Mouse (Mus musculus): ENCODE results near the gene Hectd3.

Gene Hectd3

GRCm38 (mm10) chr4:116995131-116995797, at the start of gene Hectd3:
Gene Hectd3 (plus strand): TSS chr4:116995317.
- peak; percentile 68 to 85 for DNase-seq (ENCODE audit: low spot score in 2 of 2)

- no peak for DNase-seq (ENCODE audit: low spot score in 2 of 2)
Observed at GRCm38 (mm10) chr4:116951642-116952041, 43.5 kb upstream of the Hectd3 start.

- DNase-seq (ENCODE audit: low spot score in 2 of 2), result no peak
Observed at GRCm38 (mm10) chr4:116954951-116955350, 40.2 kb upstream of the Hectd3 start.

- DNase-seq (ENCODE audit: low spot score in 2 of 2), result no peak
Observed at GRCm38 (mm10) chr4:116976503-116976902, 18.6 kb upstream of the Hectd3 start.

GRCm38 (mm10) chr4:116985681-116986080, 9.4 kb upstream of the Hectd3 start:
- no peak for DNase-seq (ENCODE audit: low spot score in 2 of 2)

GRCm38 (mm10) chr4:116986400-116987121, 8.6 kb upstream of the Hectd3 start:
- peak; percentile 72 to 83 for DNase-seq (ENCODE audit: low spot score in 2 of 2)

GRCm38 (mm10) chr4:116987122-116987456, 8.0 kb upstream of the Hectd3 start:
- DNase-seq (ENCODE audit: low spot score in 2 of 2), result no peak

- DNase-seq (ENCODE audit: low spot score in 2 of 2), result no peak
Observed at GRCm38 (mm10) chr4:116989731-116990130, 5.4 kb upstream of the Hectd3 start.

- peak; percentile 83 to 93 for DNase-seq (ENCODE audit: low spot score in 2 of 2)
Observed at GRCm38 (mm10) chr4:116991366-116991765, 3.8 kb upstream of the Hectd3 start.

GRCm38 (mm10) chr4:116993672-116994621, 1.2 kb upstream of the Hectd3 start, which contains the start of gene Urod:
Gene Urod (minus strand): TSS chr4:116994413.
- DNase-seq (ENCODE audit: low spot score in 2 of 2), result peak; percentile 96 to 97

GRCm38 (mm10) chr4:116995798-116996135, 650 bp downstream of the Hectd3 start:
- DNase-seq (ENCODE audit: low spot score in 2 of 2), result peak; percentile 67 to 83

GRCm38 (mm10) chr4:116999513-117000154, 4.5 kb downstream of the Hectd3 start:
- no peak for DNase-seq (ENCODE audit: low spot score in 2 of 2)

- no peak for DNase-seq (ENCODE audit: low spot score in 2 of 2)
Observed at GRCm38 (mm10) chr4:117001957-117002356, 6.8 kb downstream of the Hectd3 start.

- peak; percentile 52 to 72 for DNase-seq (ENCODE audit: low spot score in 2 of 2)
Observed at GRCm38 (mm10) chr4:117002543-117003521, 7.7 kb downstream of the Hectd3 start.

GRCm38 (mm10) chr4:117004649-117005048, 9.5 kb downstream of the Hectd3 start:
- peak in 1 of 2 experiments; percentile 63 for DNase-seq (ENCODE audit: low spot score in 2 of 2)

GRCm38 (mm10) chr4:117005611-117006400, 10.7 kb downstream of the Hectd3 start:
- no peak for DNase-seq (ENCODE audit: low spot score in 2 of 2)

- DNase-seq (ENCODE audit: low spot score in 2 of 2), result no peak
Observed at GRCm38 (mm10) chr4:117007058-117007457, 11.9 kb downstream of the Hectd3 start.

- DNase-seq (ENCODE audit: low spot score in 2 of 2), result no peak
Observed at GRCm38 (mm10) chr4:117010231-117010630, 15.1 kb downstream of the Hectd3 start.

- no peak for DNase-seq (ENCODE audit: low spot score in 2 of 2)
Observed at GRCm38 (mm10) chr4:117013596-117013995, 18.5 kb downstream of the Hectd3 start.

All from spleen, postnatal 4 days (tissue).